Mouse (Mus musculus): ENCODE measurements around the gene Tmem208.

Tmem208 gene

GRCm38 (mm10) chr8:105299962-105300361 is 26.2 kb upstream of the Tmem208 start:
- DNase-seq: no peak

GRCm38 (mm10) chr8:105303396-105303795 is 22.8 kb upstream of the Tmem208 start:
- no peak for DNase-seq

- no peak for DNase-seq
These were observed 22.3 kb upstream of the Tmem208 start for GRCm38 (mm10) chr8:105303874-105304273.

- no peak for DNase-seq
These were observed 21.6 kb upstream of the Tmem208 start for GRCm38 (mm10) chr8:105304325-105305210.

- DNase-seq: peak; percentile 85
These were observed 20.7 kb upstream of the Tmem208 start, which contains the start of gene Elmo3 for GRCm38 (mm10) chr8:105305211-105306145. Gene Elmo3 (plus strand): TSS chr8:105305601.

- peak; percentile 56 for DNase-seq
These were observed 19.9 kb upstream of the Tmem208 start for GRCm38 (mm10) chr8:105306146-105306691.

GRCm38 (mm10) chr8:105307670-105308069 is 18.5 kb upstream of the Tmem208 start:
- DNase-seq: peak; percentile 60

GRCm38 (mm10) chr8:105308428-105308827 is 17.7 kb upstream of the Tmem208 start:
- peak; percentile 69 for DNase-seq

- DNase-seq: peak; percentile 98
These were observed 16.9 kb upstream of the Tmem208 start for GRCm38 (mm10) chr8:105309142-105309847.

GRCm38 (mm10) chr8:105310118-105310517 is 16.0 kb upstream of the Tmem208 start:
- peak; percentile 69 for DNase-seq

- no peak for DNase-seq
These were observed 14.4 kb upstream of the Tmem208 start for GRCm38 (mm10) chr8:105311718-105312117.

GRCm38 (mm10) chr8:105312891-105313481 is 13.2 kb upstream of the Tmem208 start:
- DNase-seq: peak; percentile 70

- no peak for DNase-seq
These were observed 12.3 kb upstream of the Tmem208 start for GRCm38 (mm10) chr8:105313622-105314402.

GRCm38 (mm10) chr8:105315073-105315769 is 10.9 kb upstream of the Tmem208 start:
- DNase-seq: peak; percentile 78

- DNase-seq: no peak
These were observed 8.2 kb upstream of the Tmem208 start for GRCm38 (mm10) chr8:105317941-105318340.

- DNase-seq: no peak
These were observed 7.4 kb upstream of the Tmem208 start for GRCm38 (mm10) chr8:105318662-105319190.

- DNase-seq: no peak
These were observed 3.0 kb upstream of the Tmem208 start for GRCm38 (mm10) chr8:105323183-105323582.

- peak; percentile 51 for DNase-seq
These were observed 487 bp upstream of the Tmem208 start for GRCm38 (mm10) chr8:105325641-105326093.

- DNase-seq: no peak
These were observed 814 bp downstream of the Tmem208 start for GRCm38 (mm10) chr8:105326968-105327367.

GRCm38 (mm10) chr8:105330325-105330724 is 4.2 kb downstream of the Tmem208 start:
- no peak for DNase-seq

Data from cerebellum, adult 11-12 months (tissue).